Mouse (Mus musculus) embryonic facial prominence, embryonic 15.5 days (tissue): Measurements from ENCODE around the gene Gmds. TPM values are rescaled to one million over a fixed set of nuclear protein-coding genes. Genes with fewer than 3 reads are reported as not detected.

Experiments used
- ATAC-seq: fragments of 200-750 bp; cut with Nextera tagmentation; 2 replicates; pipeline ENCODE4 v1.8.0; 2017; ENCODE audit warnings: low read depth, moderate TSS enrichment; ENCODE audit not compliant: insufficient number of reproducible peaks, low FRiP score, low TSS enrichment
- H3K27ac ChIP-seq: fragments of 300-500 bp; sonication (generic); replicated peaks from 2 replicates; pipeline ENCODE4 v1.5.1; 2015; ENCODE audit warnings: mild to moderate bottlenecking, inconsistent platforms
- H3K27me3 ChIP-seq: fragments of 300-500 bp; sonication (generic); 2 replicates; pipeline ENCODE4 v1.6.1; 2015; ENCODE audit warnings: inconsistent platforms
- H3K36me3 ChIP-seq: fragments of 300-500 bp; sonication (generic); 2 replicates; pipeline ENCODE4 v1.6.1; 2015; ENCODE audit warnings: mild to moderate bottlenecking, inconsistent platforms
- H3K4me1 ChIP-seq: fragments of 300-500 bp; sonication (generic); 2 replicates; pipeline ENCODE4 v1.6.1; 2015; ENCODE audit warnings: inconsistent platforms
- H3K4me2 ChIP-seq: fragments of 300-500 bp; sonication (generic); replicated peaks from 2 replicates; pipeline ENCODE4 v1.6.1; 2015; ENCODE audit warnings: mild to moderate bottlenecking, inconsistent platforms
- H3K4me3 ChIP-seq: fragments of 300-500 bp; sonication (generic); replicated peaks from 2 replicates; pipeline ENCODE4 v1.5.1; 2015; ENCODE audit warnings: mild to moderate bottlenecking, inconsistent platforms
- H3K9ac ChIP-seq: fragments of 300-500 bp; sonication (generic); 2 replicates; pipeline ENCODE4 v1.6.1; 2015; ENCODE audit warnings: inconsistent platforms
- H3K9me3 ChIP-seq: fragments of 300-500 bp; sonication (generic); replicated peaks from 2 replicates; pipeline ENCODE4 v1.6.1; 2016; ENCODE audit warnings: inconsistent platforms
- WGBS: fragments of 180-500 bp; shearing (Covaris S2); methylation state at CpG from one replicate; pipeline ENCODE4 v1.1.7; 2015; 5-methylcytosine and 5-hydroxymethylcytosine counted together
- polyA plus RNA-seq: library from polyadenylated mRNA; unstranded; fragments of >200 nt; fragmentation: Nextera tagmentation; extraction: Ambion mirVana; gene quantifications from 2 replicates; pipeline ENCODE4 v1.2.1, GENCODE M21; 2015

Gmds gene
- polyA plus RNA-seq, 1 experiment from 2014 or later = 36.3 TPM

GRCm38 (mm10) chr13:31943482-31944275 is 394.9 kb downstream of the Gmds start:
- H3K9me3 ChIP-seq = no peaks in the 10 kb centered on the region
- H3K27ac ChIP-seq = no peak overlapping the region
- H3K4me2 ChIP-seq = no peak overlapping the region
- no peak for ATAC-seq
- WGBS = 36% methylated on average over 7 of the region's 7 CpGs
- no peaks in the 10 kb centered on the region for H3K36me3 ChIP-seq
- no peaks in the 10 kb centered on the region for H3K4me1 ChIP-seq
- H3K27me3 ChIP-seq = no peaks in the 10 kb centered on the region
- no peak overlapping the region for H3K4me3 ChIP-seq
- H3K9ac ChIP-seq = no peak overlapping the region

GRCm38 (mm10) chr13:31929299-31929698 is 409.2 kb downstream of the Gmds start:
- no peak for ATAC-seq
- Histone ChIP-seq H3K4me3 (no peak overlapping the region), H3K27ac (no peak overlapping the region), H3K9ac (no peak overlapping the region), H3K36me3 (no peaks in the 10 kb centered on the region), H3K9me3 (no peaks in the 10 kb centered on the region), H3K4me1 (no peaks in the 10 kb centered on the region), H3K27me3 (no peaks in the 10 kb centered on the region), H3K4me2 (no peak overlapping the region)
- 84% methylated on average over 1 of the region's 1 CpGs for WGBS

- Histone ChIP-seq H3K4me3 (no peak overlapping the region), H3K4me2 (no peak overlapping the region), H3K4me1 (no peaks in the 10 kb centered on the region), H3K9me3 (no peaks in the 10 kb centered on the region), H3K27me3 (no peaks in the 10 kb centered on the region), H3K9ac (no peak overlapping the region), H3K36me3 (no peaks in the 10 kb centered on the region), H3K27ac (no peak overlapping the region)
- ATAC-seq = no peak
- 82% methylated on average over 5 of the region's 5 CpGs for WGBS
These were observed 411.9 kb downstream of the Gmds start for GRCm38 (mm10) chr13:31926599-31926998.

GRCm38 (mm10) chr13:31924506-31924905 is 414.0 kb downstream of the Gmds start:
- WGBS = 68% methylated on average over 4 of the region's 4 CpGs
- no peaks in the 10 kb centered on the region for H3K27me3 ChIP-seq

GRCm38 (mm10) chr13:31919716-31920115 is 418.8 kb downstream of the Gmds start:
- WGBS = 88% methylated on average over 2 of the region's 2 CpGs
- H3K4me3 ChIP-seq = no peak overlapping the region
- no peak for ATAC-seq
- 0 out of 2 replicates have a peak, but pooled peaks cover 4% of the 10 kb centered on the region for H3K4me1 ChIP-seq
- no peaks in the 10 kb centered on the region for H3K27me3 ChIP-seq
- H3K9ac ChIP-seq = no peak overlapping the region
- H3K9me3 ChIP-seq = no peaks in the 10 kb centered on the region
- H3K36me3 ChIP-seq = no peaks in the 10 kb centered on the region
- H3K27ac ChIP-seq = no peak overlapping the region
- no peak overlapping the region for H3K4me2 ChIP-seq

More at GRCm38 (mm10) chr13:31924506-31924905, 414.0 kb downstream of the Gmds start:
- H3K36me3 ChIP-seq = no peaks in the 10 kb centered on the region
- H3K4me1 ChIP-seq = no peaks in the 10 kb centered on the region
- H3K27ac ChIP-seq = no peak overlapping the region
- no peak overlapping the region for H3K4me2 ChIP-seq
- no peaks in the 10 kb centered on the region for H3K9me3 ChIP-seq
- no peak overlapping the region for H3K4me3 ChIP-seq
- H3K9ac ChIP-seq = no peak overlapping the region
- no peak for ATAC-seq

GRCm38 (mm10) chr13:31917387-31917786 is 421.2 kb downstream of the Gmds start:
- Histone ChIP-seq H3K27me3 (no peaks in the 10 kb centered on the region), H3K4me3 (no peak overlapping the region), H3K9me3 (no peaks in the 10 kb centered on the region), H3K4me2 (no peak overlapping the region), H3K36me3 (no peaks in the 10 kb centered on the region), H3K9ac (no peak overlapping the region), H3K4me1 (0 out of 2 replicates have a peak, but pooled peaks cover 4% of the 10 kb centered on the region), H3K27ac (no peak overlapping the region)
- ATAC-seq = no peak
- 58% methylated on average over 5 of the region's 5 CpGs for WGBS

- no peak for ATAC-seq
- no peaks in the 10 kb centered on the region for H3K36me3 ChIP-seq
- no peaks in the 10 kb centered on the region for H3K27me3 ChIP-seq
- 0 out of 2 replicates have a peak overlapping the region, but pooled peaks have one; percentile 34 for H3K27ac ChIP-seq
- no peak overlapping the region for H3K4me3 ChIP-seq
- 35% methylated on average over 6 of the region's 6 CpGs for WGBS
- H3K4me1 ChIP-seq = 0 out of 2 replicates have a peak, but pooled peaks cover 4% of the 10 kb centered on the region
- no peak overlapping the region for H3K9ac ChIP-seq
- H3K4me2 ChIP-seq = no peak overlapping the region
- H3K9me3 ChIP-seq = no peaks in the 10 kb centered on the region
These were observed 422.8 kb downstream of the Gmds start for GRCm38 (mm10) chr13:31915748-31916147.

GRCm38 (mm10) chr13:31914901-31915587 is 423.5 kb downstream of the Gmds start:
- WGBS = 39% methylated on average over 4 of the region's 4 CpGs

GRCm38 (mm10) chr13:31911956-31912355 is 426.6 kb downstream of the Gmds start:
- ATAC-seq = peak; percentile 29; the same call in 1 of the 2 replicates
- H3K4me2 ChIP-seq = no peak overlapping the region

More at GRCm38 (mm10) chr13:31914901-31915587, 423.5 kb downstream of the Gmds start:
- no peaks in the 10 kb centered on the region for H3K27me3 ChIP-seq
- no peaks in the 10 kb centered on the region for H3K36me3 ChIP-seq
- no peak overlapping the region for H3K4me2 ChIP-seq
- 0 out of 2 replicates have a peak, but pooled peaks cover 4% of the 10 kb centered on the region for H3K4me1 ChIP-seq
- no peak overlapping the region for H3K4me3 ChIP-seq
- ATAC-seq = no peak
- no peaks in the 10 kb centered on the region for H3K9me3 ChIP-seq
- H3K9ac ChIP-seq = no peak overlapping the region
- 0 out of 2 replicates have a peak overlapping the region, but pooled peaks have one; percentile 39 for H3K27ac ChIP-seq

GRCm38 (mm10) chr13:31911362-31911761 is 427.2 kb downstream of the Gmds start:
- no peaks in the 10 kb centered on the region for H3K9me3 ChIP-seq
- no peak overlapping the region for H3K4me2 ChIP-seq
- H3K27me3 ChIP-seq = no peaks in the 10 kb centered on the region

More at GRCm38 (mm10) chr13:31911956-31912355, 426.6 kb downstream of the Gmds start:
- Histone ChIP-seq H3K27me3 (no peaks in the 10 kb centered on the region), H3K36me3 (no peaks in the 10 kb centered on the region), H3K9me3 (no peaks in the 10 kb centered on the region), H3K4me3 (no peak overlapping the region), H3K27ac (no peak overlapping the region), H3K4me1 (0 out of 2 replicates have a peak, but pooled peaks cover 4% of the 10 kb centered on the region), H3K9ac (no peak overlapping the region)
- 19% methylated on average over 5 of the region's 5 CpGs for WGBS

GRCm38 (mm10) chr13:31909031-31909430 is 429.5 kb downstream of the Gmds start:
- WGBS = 83% methylated on average over 3 of the region's 3 CpGs

More at GRCm38 (mm10) chr13:31911362-31911761, 427.2 kb downstream of the Gmds start:
- no peak for ATAC-seq
- Histone ChIP-seq H3K9ac (no peak overlapping the region), H3K36me3 (no peaks in the 10 kb centered on the region), H3K4me3 (no peak overlapping the region), H3K27ac (no peak overlapping the region), H3K4me1 (0 out of 2 replicates have a peak, but pooled peaks cover 4% of the 10 kb centered on the region)
- WGBS = 18% methylated on average over 2 of the region's 2 CpGs

More at GRCm38 (mm10) chr13:31909031-31909430, 429.5 kb downstream of the Gmds start:
- no peak overlapping the region for H3K27ac ChIP-seq
- no peaks in the 10 kb centered on the region for H3K27me3 ChIP-seq
- H3K36me3 ChIP-seq = no peaks in the 10 kb centered on the region
- no peaks in the 10 kb centered on the region for H3K9me3 ChIP-seq
- no peak overlapping the region for H3K4me3 ChIP-seq
- no peak for ATAC-seq
- no peaks in the 10 kb centered on the region for H3K4me1 ChIP-seq
- H3K4me2 ChIP-seq = no peak overlapping the region
- no peak overlapping the region for H3K9ac ChIP-seq
